Mouse (Mus musculus): ENCODE data around the gene Isca2.
A peak's percentile ranks its signal among the peaks of the same experiment; 100 is the strongest.

Gene Isca2

GRCm38 (mm10) chr12:84814663-84815325 is 41.7 kb downstream of the Isca2 start:
- DNase-seq (ENCODE audit: low spot score in 2 of 2): no peak

DNA sequence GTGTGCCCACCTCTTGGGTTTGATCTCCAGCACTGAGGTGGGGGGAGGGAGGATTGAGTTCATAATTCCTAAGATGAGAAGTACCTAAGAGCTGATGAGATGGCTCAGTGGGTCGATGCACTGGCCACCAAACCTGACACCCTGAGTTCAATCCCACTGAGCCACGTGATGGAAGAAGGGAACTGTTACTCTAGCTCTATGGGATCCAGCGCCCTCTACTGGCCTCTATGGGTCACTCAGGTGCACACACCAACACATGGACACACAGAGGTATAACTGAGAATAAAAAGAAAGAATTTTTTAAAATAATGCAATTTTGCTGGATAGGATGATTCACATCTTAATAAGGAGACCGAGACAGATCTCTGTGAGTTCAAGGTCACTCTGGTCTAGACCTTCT is 45.4 kb downstream of the Isca2 start:
- DNase-seq (ENCODE audit: low spot score in 2 of 2): no peak

GRCm38 (mm10) chr12:84819236-84820168 is 46.5 kb downstream of the Isca2 start:
- peak; percentile 77 to 90 for DNase-seq (ENCODE audit: low spot score in 2 of 2)

DNA sequence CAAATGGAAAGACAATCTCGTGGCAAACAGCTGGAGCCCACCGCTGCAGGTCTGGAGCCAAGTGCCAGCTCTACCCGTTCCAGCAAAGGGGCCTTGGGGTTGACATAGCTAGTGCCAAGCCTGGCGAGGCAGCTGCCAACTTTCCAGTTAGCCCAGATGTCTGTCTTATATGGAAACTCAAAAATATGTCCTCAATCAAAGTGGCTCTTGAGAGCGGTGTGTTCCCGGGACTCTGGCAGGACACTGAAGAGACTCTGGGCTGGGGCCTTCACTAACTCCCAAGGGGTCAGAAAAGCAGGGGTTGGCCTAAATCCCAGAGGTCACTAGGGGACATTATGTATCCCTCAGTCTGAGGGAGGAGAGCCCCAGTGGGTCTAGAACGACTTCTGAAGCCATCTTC is 50.5 kb downstream of the Isca2 start:
- DNase-seq (ENCODE audit: low spot score in 2 of 2): no peak

DNA sequence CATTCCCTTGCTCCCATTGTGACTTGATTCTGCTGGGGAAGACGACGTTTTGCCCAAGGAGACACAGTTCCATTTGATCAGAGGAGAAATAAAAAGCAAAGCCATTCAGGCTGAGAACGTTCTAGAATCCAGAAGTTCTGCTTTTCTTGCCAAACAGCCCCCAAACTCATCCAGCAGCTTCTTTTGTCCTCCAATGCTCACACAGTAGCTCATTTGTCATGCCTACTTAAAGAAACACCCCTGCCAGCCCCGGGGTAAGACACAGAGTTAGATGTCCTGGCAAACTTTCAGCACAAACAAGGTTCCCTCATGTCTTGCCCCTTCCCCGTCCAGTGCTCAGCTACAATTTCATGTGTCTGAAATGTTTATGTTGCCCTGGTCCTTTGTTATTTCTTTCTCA is 51.2 kb downstream of the Isca2 start:
- no peak for DNase-seq (ENCODE audit: low spot score in 2 of 2)

All from right cerebral cortex, postnatal 10 days (tissue).